Mouse (Mus musculus) C2C12 (cell line): ENCODE results near the gene Chst11. TPM values are rescaled to one million over a fixed set of nuclear protein-coding genes. Genes with fewer than 3 reads are reported as not detected.
A peak's percentile ranks its signal among the peaks of the same experiment; 100 is the strongest.

Experiments used
- H3K27me3 ChIP-seq: one replicate; pipeline ENCODE4 v1.6.1; 2011; ENCODE audit not compliant: control insufficient read depth, insufficient read depth, insufficient read length
- H3K36me3 ChIP-seq: one replicate; pipeline ENCODE4 v1.6.1; 2011; ENCODE audit not compliant: control insufficient read depth, insufficient read depth
- H3K4me3 ChIP-seq: one replicate; pipeline ENCODE4 v1.5.1; 2011; ENCODE audit warnings: mild to moderate bottlenecking, control low read depth; ENCODE audit not compliant: poor library complexity, insufficient read depth, severe bottlenecking
- H3K79me2 ChIP-seq: one replicate; pipeline ENCODE4 v1.6.1; 2011; ENCODE audit not compliant: control insufficient read depth, insufficient read depth
- H3K79me3 ChIP-seq: one replicate; pipeline ENCODE4 v1.6.1; 2011; ENCODE audit warnings: low read depth, control low read depth
- H3ac ChIP-seq: one replicate; pipeline ENCODE3; 2011; ENCODE audit warnings: low read depth; ENCODE audit not compliant: control insufficient read depth, insufficient read length
- CEBPB ChIP-seq: IDR thresholded peaks from one replicate; pipeline ENCODE4 v1.6.1; 2011; ENCODE audit warnings: low read depth, mild to moderate bottlenecking, control low read depth, moderate library complexity
- CTCF ChIP-seq: IDR thresholded peaks from one replicate; pipeline ENCODE4 v1.5.1; 2011; ENCODE audit not compliant: control insufficient read depth, insufficient read depth, insufficient read length
- FOSL1 ChIP-seq: IDR thresholded peaks from one replicate; pipeline ENCODE4 v1.8.0; 2011; ENCODE audit warnings: mild to moderate bottlenecking, low read length; ENCODE audit not compliant: poor library complexity, insufficient read depth, severe bottlenecking
- MAX ChIP-seq: IDR thresholded peaks from one replicate; pipeline ENCODE4 v1.6.1; 2011; ENCODE audit warnings: mild to moderate bottlenecking, control low read depth
- MYOD1 ChIP-seq: IDR thresholded peaks from one replicate; pipeline ENCODE4 v1.6.1; 2011; ENCODE audit warnings: low read depth; ENCODE audit not compliant: control insufficient read depth, insufficient read length
- MYOG ChIP-seq: IDR thresholded peaks from one replicate; pipeline ENCODE4 v1.6.1; 2011; ENCODE audit not compliant: control insufficient read depth, insufficient read length; ENCODE audit errors: extremely low read depth
- USF1 ChIP-seq: IDR thresholded peaks from one replicate; pipeline ENCODE4 v1.6.1; 2011; ENCODE audit warnings: low read depth, mild to moderate bottlenecking, control low read depth, moderate library complexity
- polyA plus RNA-seq: library from polyadenylated mRNA; unstranded; fragments of >200 nt; fragmentation: generic; extraction: Trizol; gene quantifications from one replicate; pipeline ENCODE4 v1.2.1, GENCODE M21; 2012; ENCODE audit warnings: missing spikeins

The Chst11 gene
- polyA plus RNA-seq, 1 experiment: 15.9 TPM

DNA sequence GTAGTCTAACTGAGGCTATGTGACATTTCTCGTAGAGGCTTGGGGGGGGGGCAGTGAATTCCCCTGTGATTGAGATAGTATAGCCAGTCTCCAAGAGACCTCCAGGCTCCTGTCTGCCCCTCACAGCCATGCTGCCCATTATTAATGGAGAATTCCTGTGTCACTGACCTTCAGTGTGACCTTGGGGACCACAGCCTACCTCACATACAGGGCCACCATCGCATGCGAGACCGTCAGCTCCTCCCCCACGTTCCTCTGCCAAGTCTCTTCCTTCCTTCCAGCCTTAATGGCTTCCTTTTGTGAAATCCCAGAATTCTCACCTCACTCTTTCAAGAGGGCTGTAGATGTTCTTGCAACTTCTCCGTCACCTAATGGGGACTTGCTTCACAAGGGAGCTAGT, 184.3 kb downstream of the Chst11 start:
- Histone ChIP-seq H3K27me3 (no peaks in the 10 kb centered on the region), H3K4me3 (no peak overlapping the region), H3K79me2 (peaks cover 10% of the 10 kb centered on the region), H3K36me3 (no peaks in the 10 kb centered on the region), H3K79me3 (no peaks in the 10 kb centered on the region), H3ac (no peak overlapping the region)
- TF ChIP-seq CEBPB: no peak

GRCm38 (mm10) chr10:83178151-83178550, 192.9 kb downstream of the Chst11 start:
- TF ChIP-seq MYOG: no peak
- peak; percentile 52 for TF ChIP-seq FOSL1
- Histone ChIP-seq H3K79me2 (no peaks in the 10 kb centered on the region), H3K79me3 (no peaks in the 10 kb centered on the region), H3K36me3 (no peaks in the 10 kb centered on the region), H3K27me3 (no peaks in the 10 kb centered on the region), H3K4me3 (no peak overlapping the region), H3ac (peak overlapping the region; percentile 21)

GRCm38 (mm10) chr10:83178661-83179060, 193.4 kb downstream of the Chst11 start:
- TF ChIP-seq MAX: no peak
- Histone ChIP-seq H3ac (no peak overlapping the region), H3K36me3 (no peaks in the 10 kb centered on the region), H3K4me3 (no peak overlapping the region), H3K79me3 (no peaks in the 10 kb centered on the region), H3K27me3 (no peaks in the 10 kb centered on the region), H3K79me2 (no peaks in the 10 kb centered on the region)

DNA sequence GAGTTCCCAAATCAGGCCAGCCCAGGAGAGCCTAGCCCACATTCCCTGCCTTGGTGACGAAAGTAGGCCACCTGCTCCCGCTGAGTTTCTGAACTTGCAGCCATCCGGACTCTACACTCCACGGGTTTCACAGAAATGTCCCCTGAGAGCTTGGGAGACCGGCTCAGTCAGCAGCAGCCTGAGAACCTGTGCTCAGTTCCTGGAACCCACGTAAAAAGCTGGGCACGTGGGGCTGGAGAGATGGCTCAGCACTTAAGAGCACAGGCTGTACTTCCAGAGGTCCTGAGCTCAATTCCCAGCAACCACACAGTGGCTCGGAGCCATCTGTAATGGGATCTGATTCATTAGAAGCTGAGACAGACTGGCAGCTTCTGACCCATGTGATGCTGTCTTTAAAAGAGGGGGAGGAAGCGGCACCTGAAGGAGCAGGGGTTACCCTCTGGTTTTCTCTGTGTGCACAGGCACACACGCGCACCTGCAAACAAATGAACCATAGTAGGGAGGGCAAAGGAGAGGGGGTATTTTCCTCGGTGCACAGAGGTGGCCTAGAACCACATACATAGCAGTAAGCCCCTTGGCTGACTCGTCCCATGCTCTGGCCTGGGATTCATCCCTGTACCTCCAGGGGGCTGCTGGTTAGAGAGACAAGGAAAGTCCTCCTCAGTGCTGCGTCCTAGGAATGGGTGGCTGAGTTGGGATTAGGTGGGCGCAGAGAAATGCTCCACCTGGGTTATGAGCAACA, 196.7 kb downstream of the Chst11 start:
- Histone ChIP-seq H3K36me3 (no peaks in the 10 kb centered on the region), H3K79me3 (no peaks in the 10 kb centered on the region), H3K79me2 (peaks cover 9% of the 10 kb centered on the region), H3ac (no peak overlapping the region), H3K27me3 (no peaks in the 10 kb centered on the region), H3K4me3 (no peak overlapping the region)
- TF ChIP-seq CEBPB (no peak), USF1 (peak; percentile 32), MYOD1 (no peak)

DNA sequence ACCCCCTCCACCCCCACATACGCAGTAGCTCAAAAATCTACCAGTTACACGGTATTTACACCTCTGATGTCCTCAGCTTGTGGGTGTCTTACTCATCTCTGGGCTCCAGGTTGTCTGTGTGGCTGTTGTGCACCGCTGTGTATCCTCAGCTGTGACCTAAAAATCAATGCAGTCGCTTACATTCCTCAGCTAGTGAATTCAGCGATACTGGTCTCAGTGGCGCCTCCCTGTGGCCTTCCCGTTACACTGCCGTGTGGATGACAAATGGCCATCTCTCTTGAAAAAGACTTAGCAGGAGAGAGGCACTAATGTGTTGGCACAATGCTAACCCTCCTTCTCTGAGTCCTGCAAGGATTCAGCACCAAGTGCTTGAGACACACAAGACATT, 197.3 kb downstream of the Chst11 start:
- H3K4me3 ChIP-seq: no peak overlapping the region
- no peaks in the 10 kb centered on the region for H3K27me3 ChIP-seq
- no peaks in the 10 kb centered on the region for H3K79me3 ChIP-seq
- no peaks in the 10 kb centered on the region for H3K36me3 ChIP-seq
- TF ChIP-seq CTCF: peak; percentile 12
- no peak for TF ChIP-seq CEBPB
- TF ChIP-seq MAX: no peak
- peaks cover 13% of the 10 kb centered on the region for H3K79me2 ChIP-seq
- H3ac ChIP-seq: no peak overlapping the region

DNA sequence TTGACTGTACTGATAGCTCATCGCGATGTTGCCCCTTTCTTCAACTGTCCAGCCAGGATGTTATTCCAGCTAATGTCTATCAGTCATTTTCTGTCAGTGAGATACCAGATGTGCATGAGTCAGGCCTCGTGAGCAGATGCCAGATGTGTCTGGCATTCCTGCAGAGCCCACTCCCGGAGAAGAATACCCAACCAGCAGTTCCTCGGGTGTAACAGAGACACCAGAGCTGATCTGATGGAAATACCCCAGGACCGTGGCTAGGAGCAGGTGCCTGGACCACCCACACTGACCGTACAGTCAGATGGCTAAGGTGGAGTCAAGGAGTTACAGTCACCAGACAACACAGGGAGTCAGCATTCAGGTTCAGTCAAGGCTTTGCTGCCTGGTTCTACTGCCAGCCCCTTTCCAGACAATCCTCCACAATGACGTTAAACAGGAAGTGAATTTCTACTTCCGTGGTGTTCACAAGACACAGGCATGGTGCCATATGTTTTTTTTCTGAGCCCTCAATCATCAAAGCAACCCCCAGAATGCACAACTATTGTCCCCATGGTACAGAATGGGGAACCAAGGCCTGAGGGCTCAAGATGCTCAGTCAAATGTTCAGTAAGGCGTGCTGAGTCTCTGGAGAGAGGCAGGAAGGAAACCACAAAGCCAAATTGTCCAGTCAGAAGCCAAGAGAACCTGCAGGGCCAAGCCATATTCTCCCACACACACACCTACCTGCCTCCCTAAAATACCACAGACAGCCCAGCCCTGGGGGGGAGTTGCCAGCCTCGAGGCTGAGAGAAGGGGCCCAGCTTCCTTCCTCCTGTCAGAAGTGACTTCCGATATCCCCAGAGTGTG, 198.6 kb downstream of the Chst11 start:
- no peaks in the 10 kb centered on the region for H3K27me3 ChIP-seq
- H3K4me3 ChIP-seq: no peak overlapping the region
- H3K36me3 ChIP-seq: no peaks in the 10 kb centered on the region
- H3K79me2 ChIP-seq: peaks cover 13% of the 10 kb centered on the region
- no peaks in the 10 kb centered on the region for H3K79me3 ChIP-seq
- H3ac ChIP-seq: no peak overlapping the region
- TF ChIP-seq MYOD1 (peak; percentile 98), MYOG (no peak), MAX (peak; percentile 78), USF1 (no peak), CTCF (no peak), FOSL1 (peak; percentile 77)
